Mouse (Mus musculus): ENCODE data around the gene Tmtc2.

- TF ChIP-seq CTCF (IDR thresholded peaks at IDR 0.05; ENCODE audit: control insufficient read depth, insufficient read depth, insufficient replicate concordance, low read depth, low read length) = no peak
- no peak for TF ChIP-seq POLR2A (IDR thresholded peaks at IDR 0.05; ENCODE audit: control insufficient read depth, low read depth, low read length)
Observed at GRCm38 (mm10) chr10:105447191-105447590, 127.1 kb downstream of the Tmtc2 start.
